Mouse (Mus musculus) hindbrain, postnatal 0 days (tissue): ENCODE data around the gene Hdac9. TPM values are rescaled to one million over a fixed set of nuclear protein-coding genes. Genes with fewer than 3 reads are reported as not detected.

Experiments
- ATAC-seq: fragments of 200-750 bp; cut with Nextera tagmentation; 2 replicates; pipeline ENCODE4 v1.8.0; 2017; ENCODE audit warnings: mild to moderate bottlenecking, moderate TSS enrichment, moderate library complexity
- DNase-seq: peaks from one replicate; pipeline ENCODE4 v3.0.0-alpha.2; 2015; ENCODE audit warnings: low spot score
- H3K27ac ChIP-seq: fragments of 300-500 bp; sonication (generic); 2 replicates; pipeline ENCODE4 v1.5.1; 2014; ENCODE audit warnings: mild to moderate bottlenecking
- H3K27me3 ChIP-seq: fragments of 300-500 bp; sonication (generic); 2 replicates; pipeline ENCODE4 v1.6.1; 2014; ENCODE audit warnings: low read length, mixed read lengths; ENCODE audit not compliant: insufficient read depth
- H3K36me3 ChIP-seq: fragments of 300-500 bp; sonication (generic); 2 replicates; pipeline ENCODE4 v1.6.1; 2014; ENCODE audit warnings: low read length, mixed read lengths; ENCODE audit not compliant: insufficient read depth
- H3K4me1 ChIP-seq: fragments of 300-500 bp; sonication (generic); 2 replicates; pipeline ENCODE4 v1.6.1; 2014; ENCODE audit warnings: antibody characterized with exemption, low read length, mixed read lengths; ENCODE audit not compliant: insufficient read depth
- H3K4me2 ChIP-seq: fragments of 300-500 bp; sonication (generic); 2 replicates; pipeline ENCODE4 v1.6.1; 2014; ENCODE audit warnings: low read depth, mild to moderate bottlenecking, low read length, moderate library complexity, mixed read lengths
- H3K4me3 ChIP-seq: fragments of 300-500 bp; sonication (generic); 2 replicates; pipeline ENCODE4 v1.5.1; 2014; ENCODE audit warnings: low read length
- H3K9ac ChIP-seq: fragments of 300-500 bp; sonication (generic); replicated peaks from 2 replicates; pipeline ENCODE4 v1.6.1; 2014; ENCODE audit warnings: mild to moderate bottlenecking, low read length, moderate library complexity, mixed read lengths
- H3K9me3 ChIP-seq: fragments of 300-500 bp; sonication (generic); 2 replicates; pipeline ENCODE4 v1.6.1; 2016; ENCODE audit warnings: low read length, mixed read lengths
- CTCF ChIP-seq: IDR thresholded peaks from 2 replicates; pipeline ENCODE4 v1.5.1; 2016; ENCODE audit warnings: antibody characterized with exemption, control low read depth, low read depth
- WGBS: fragments of 180-500 bp; shearing (Covaris S2); extraction: QIAGEN DNeasy Blood & Tissue Kit; methylation state at CpG from one replicate; pipeline ENCODE4 v1.1.7; 2014; 5-methylcytosine and 5-hydroxymethylcytosine counted together
- polyA plus RNA-seq: library from polyadenylated mRNA; unstranded; fragments of >200 nt; fragmentation: Nextera tagmentation; extraction: Ambion mirVana; gene quantifications from 2 replicates; pipeline ENCODE4 v1.2.1, GENCODE M21; 2015
- total RNA-seq: library from RNA; depleted of rRNA; stranded (reverse); fragments of >200 nt; gene quantifications from 2 replicates; pipeline ENCODE4 v1.2.3, GENCODE M21; 2014

Gene Hdac9
- total and polyA plus RNA-seq, 2 experiments from 2014 or later: 12.2 to 14.8 TPM

DNA sequence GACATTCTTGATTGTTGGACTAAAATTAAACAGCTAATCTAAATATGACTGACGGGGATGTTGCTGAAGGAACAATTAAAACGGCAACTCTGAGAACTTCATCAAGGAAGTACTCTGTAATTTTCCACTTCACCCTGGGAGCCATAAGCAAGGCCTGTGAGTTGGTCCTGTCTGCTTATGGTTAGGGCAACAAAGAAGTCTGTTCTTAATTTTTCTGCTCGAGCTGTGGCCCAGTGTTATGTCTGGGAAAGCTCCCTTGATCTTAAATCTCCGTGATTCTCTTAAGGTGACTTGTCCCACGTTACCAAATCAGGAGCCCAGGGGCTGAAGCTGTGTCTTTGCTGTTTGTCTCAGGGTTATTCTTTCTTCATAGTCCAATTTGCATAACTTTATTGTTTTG lies 236.3 kb downstream of the Hdac9 start:
- H3K36me3 ChIP-seq: no peaks in the 10 kb centered on the region
- no peak overlapping the region for H3K27ac ChIP-seq
- no peak overlapping the region for H3K9ac ChIP-seq
- H3K4me2 ChIP-seq: no peak overlapping the region
- no peak for DNase-seq
- H3K4me1 ChIP-seq: no peaks in the 10 kb centered on the region
- no peak for ATAC-seq
- no peaks in the 10 kb centered on the region for H3K27me3 ChIP-seq
- no peak overlapping the region for H3K4me3 ChIP-seq
- no peak for TF ChIP-seq CTCF
- H3K9me3 ChIP-seq: no peaks in the 10 kb centered on the region
- WGBS: 52% methylated on average over 5 of the region's 5 CpGs

DNA sequence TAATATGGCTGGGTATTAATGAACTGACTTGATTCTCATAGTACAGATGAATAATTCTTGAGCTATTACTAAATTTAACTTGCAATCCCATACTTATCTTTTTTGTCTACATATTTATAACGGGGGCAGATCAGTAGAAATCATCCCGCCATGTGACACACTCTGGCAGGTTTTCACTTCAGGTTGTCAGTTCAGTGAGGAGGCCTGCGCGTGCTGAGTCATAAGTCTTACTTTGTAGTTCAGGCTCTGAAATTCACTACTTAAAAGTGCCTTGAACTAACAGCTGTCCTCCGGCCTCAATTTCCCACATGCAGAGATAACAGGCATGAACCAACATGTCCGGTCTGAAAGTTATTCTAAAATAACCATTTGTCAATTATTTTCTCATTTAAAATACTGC lies 239.8 kb downstream of the Hdac9 start:
- no peaks in the 10 kb centered on the region for H3K36me3 ChIP-seq
- no peak for DNase-seq
- WGBS: 84% methylated on average over 6 of the region's 6 CpGs
- H3K4me3 ChIP-seq: no peak overlapping the region
- H3K4me1 ChIP-seq: no peaks in the 10 kb centered on the region
- H3K9ac ChIP-seq: no peak overlapping the region
- H3K4me2 ChIP-seq: no peak overlapping the region
- TF ChIP-seq CTCF: no peak
- H3K27ac ChIP-seq: no peak overlapping the region
- ATAC-seq: no peak
- no peaks in the 10 kb centered on the region for H3K27me3 ChIP-seq
- no peaks in the 10 kb centered on the region for H3K9me3 ChIP-seq

DNA sequence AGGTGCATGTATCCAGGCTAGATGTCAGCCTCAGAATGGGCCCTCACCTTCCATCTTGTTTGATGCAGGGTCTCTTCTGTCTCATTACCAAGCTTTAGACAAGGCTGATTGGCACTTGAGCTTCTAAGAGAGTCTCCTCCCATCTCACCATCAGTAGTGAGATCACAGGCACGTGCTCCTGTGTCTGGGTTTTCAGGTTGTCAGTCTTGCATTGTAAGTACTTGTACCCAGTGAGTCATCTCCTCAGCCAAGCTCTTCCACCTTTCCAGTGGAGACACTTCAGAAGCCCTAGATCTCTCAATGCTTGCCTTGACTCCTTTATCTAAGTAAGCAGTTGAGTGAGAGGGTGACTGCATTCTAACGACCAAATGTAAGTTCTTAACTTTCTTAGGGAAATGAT lies 242.7 kb downstream of the Hdac9 start:
- Histone ChIP-seq H3K4me3 (no peak overlapping the region), H3K9ac (no peak overlapping the region), H3K27ac (no peak overlapping the region), H3K27me3 (no peaks in the 10 kb centered on the region), H3K36me3 (no peaks in the 10 kb centered on the region), H3K4me2 (no peak overlapping the region), H3K9me3 (no peaks in the 10 kb centered on the region), H3K4me1 (no peaks in the 10 kb centered on the region)
- DNase-seq: no peak
- no peak for ATAC-seq
- WGBS: 73% methylated on average over 2 of the region's 2 CpGs
- no peak for TF ChIP-seq CTCF

DNA sequence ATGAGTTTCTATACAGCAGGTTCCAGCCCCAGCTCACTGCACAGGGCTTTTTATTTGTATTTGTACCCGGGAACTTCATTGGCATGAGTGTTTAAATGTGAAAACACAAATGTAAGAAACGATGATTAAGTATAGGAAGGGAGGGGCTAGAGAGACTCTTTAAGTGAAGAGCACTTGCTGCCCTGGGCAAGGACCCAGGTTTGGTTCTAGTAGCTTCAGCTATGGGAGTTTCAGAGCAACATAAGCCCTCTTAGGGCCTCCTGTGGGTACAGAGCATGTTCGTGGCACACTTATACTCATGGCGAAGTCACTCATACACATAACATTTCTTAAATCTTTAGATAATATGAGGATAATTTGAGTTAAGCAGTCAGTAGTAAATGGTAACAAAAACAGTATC lies 243.4 kb downstream of the Hdac9 start:
- TF ChIP-seq CTCF: no peak
- no peak overlapping the region for H3K27ac ChIP-seq
- H3K4me2 ChIP-seq: no peak overlapping the region
- no peak overlapping the region for H3K9ac ChIP-seq
- H3K36me3 ChIP-seq: no peaks in the 10 kb centered on the region
- DNase-seq (no peak), ATAC-seq (no peak)
- no peaks in the 10 kb centered on the region for H3K27me3 ChIP-seq
- WGBS: 83% methylated on average over 4 of the region's 4 CpGs
- no peak overlapping the region for H3K4me3 ChIP-seq
- no peaks in the 10 kb centered on the region for H3K4me1 ChIP-seq
- no peaks in the 10 kb centered on the region for H3K9me3 ChIP-seq

DNA sequence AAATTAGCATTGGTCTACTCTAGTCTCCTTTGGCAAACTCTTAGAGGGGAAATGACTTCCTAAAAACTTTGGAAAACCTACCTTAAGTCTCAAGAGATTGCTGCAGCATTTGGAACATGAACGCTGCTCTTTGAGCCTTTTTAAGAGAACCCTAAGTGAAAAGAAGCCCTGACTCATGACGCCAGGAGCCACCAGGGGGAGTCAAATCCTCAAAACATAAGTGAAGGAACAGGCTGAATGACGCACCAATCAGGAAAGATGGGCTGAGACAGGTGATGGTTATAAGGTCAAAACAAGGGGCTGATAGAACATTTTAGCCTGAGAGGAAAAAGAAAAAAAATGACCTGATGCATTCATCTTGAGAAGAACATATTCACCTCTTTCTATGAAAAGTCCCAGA lies 252.1 kb downstream of the Hdac9 start:
- Histone ChIP-seq H3K4me2 (no peak overlapping the region), H3K36me3 (no peaks in the 10 kb centered on the region), H3K27ac (no peak overlapping the region), H3K9me3 (no peaks in the 10 kb centered on the region), H3K4me3 (no peak overlapping the region), H3K9ac (no peak overlapping the region), H3K4me1 (no peaks in the 10 kb centered on the region), H3K27me3 (no peaks in the 10 kb centered on the region)
- DNase-seq (peak; percentile 89), ATAC-seq (peak; percentile 70)
- 11% methylated on average over 3 of the region's 3 CpGs for WGBS
- peak; percentile 85 for TF ChIP-seq CTCF

DNA sequence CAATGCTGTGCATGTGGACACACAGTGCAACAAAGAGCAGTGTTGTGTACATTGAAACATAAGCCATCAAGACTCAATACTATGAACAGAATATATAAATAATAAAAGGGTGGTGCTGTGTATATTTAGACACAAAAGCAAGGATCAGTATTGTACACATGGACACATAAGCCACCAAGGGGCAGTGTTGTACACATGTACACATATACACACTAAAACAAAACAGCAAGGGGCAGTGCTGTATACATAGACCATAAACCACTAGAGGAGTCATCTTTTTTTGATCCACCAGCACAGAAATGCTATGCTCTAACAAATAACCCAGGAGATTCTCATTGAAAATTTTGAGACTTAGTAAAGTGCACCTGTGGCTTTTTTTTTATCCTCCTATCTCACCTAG lies 255.5 kb downstream of the Hdac9 start:
- H3K27ac ChIP-seq: no peak overlapping the region
- no peaks in the 10 kb centered on the region for H3K27me3 ChIP-seq
- H3K4me2 ChIP-seq: no peak overlapping the region
- ATAC-seq: peak; percentile 79
- H3K9me3 ChIP-seq: no peaks in the 10 kb centered on the region
- no peak overlapping the region for H3K9ac ChIP-seq
- no peaks in the 10 kb centered on the region for H3K4me1 ChIP-seq
- TF ChIP-seq CTCF: peak; percentile 63
- no peak overlapping the region for H3K4me3 ChIP-seq
- peak; percentile 66 for DNase-seq
- no peaks in the 10 kb centered on the region for H3K36me3 ChIP-seq

DNA sequence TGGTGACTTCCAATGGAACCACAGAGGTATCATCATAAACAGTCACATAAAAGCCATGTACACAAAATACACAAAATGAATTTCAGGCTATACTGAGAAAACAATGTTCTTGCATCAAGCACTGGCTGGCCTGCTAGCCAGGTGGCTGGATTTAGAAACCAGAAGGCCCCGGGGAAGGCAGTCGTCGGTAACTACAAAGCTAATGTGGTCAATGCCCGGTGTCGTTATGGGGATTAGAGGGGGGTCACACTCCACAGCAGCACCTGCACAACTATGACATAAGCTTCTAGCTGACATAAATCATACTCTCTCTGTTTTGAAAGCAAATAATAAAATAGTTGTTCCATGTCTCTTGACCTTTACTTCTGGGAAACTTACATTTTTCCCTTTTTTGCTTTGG lies 256.9 kb downstream of the Hdac9 start:
- WGBS: 44% methylated on average over 5 of the region's 5 CpGs

More for the DNA sequence above, 256.9 kb downstream of the Hdac9 start:
- no peaks in the 10 kb centered on the region for H3K4me1 ChIP-seq
- DNase-seq (no peak), ATAC-seq (no peak)
- no peak overlapping the region for H3K4me2 ChIP-seq
- no peak overlapping the region for H3K9ac ChIP-seq
- H3K9me3 ChIP-seq: no peaks in the 10 kb centered on the region
- H3K36me3 ChIP-seq: no peaks in the 10 kb centered on the region
- no peak for TF ChIP-seq CTCF
- no peak overlapping the region for H3K4me3 ChIP-seq
- H3K27me3 ChIP-seq: no peaks in the 10 kb centered on the region
- H3K27ac ChIP-seq: no peak overlapping the region
